Mouse (Mus musculus) heart, postnatal 0 days (tissue): ENCODE data around the gene Mast4.

Experiments
- CTCF ChIP-seq: IDR thresholded peaks from 2 replicates; pipeline ENCODE4 v1.5.1; 2016; ENCODE audit warnings: antibody characterized with exemption, control low read depth, low read depth
- EP300 ChIP-seq: IDR thresholded peaks from 2 replicates; pipeline ENCODE4 v1.6.1; 2016; ENCODE audit warnings: antibody characterized with exemption, low read depth

DNA sequence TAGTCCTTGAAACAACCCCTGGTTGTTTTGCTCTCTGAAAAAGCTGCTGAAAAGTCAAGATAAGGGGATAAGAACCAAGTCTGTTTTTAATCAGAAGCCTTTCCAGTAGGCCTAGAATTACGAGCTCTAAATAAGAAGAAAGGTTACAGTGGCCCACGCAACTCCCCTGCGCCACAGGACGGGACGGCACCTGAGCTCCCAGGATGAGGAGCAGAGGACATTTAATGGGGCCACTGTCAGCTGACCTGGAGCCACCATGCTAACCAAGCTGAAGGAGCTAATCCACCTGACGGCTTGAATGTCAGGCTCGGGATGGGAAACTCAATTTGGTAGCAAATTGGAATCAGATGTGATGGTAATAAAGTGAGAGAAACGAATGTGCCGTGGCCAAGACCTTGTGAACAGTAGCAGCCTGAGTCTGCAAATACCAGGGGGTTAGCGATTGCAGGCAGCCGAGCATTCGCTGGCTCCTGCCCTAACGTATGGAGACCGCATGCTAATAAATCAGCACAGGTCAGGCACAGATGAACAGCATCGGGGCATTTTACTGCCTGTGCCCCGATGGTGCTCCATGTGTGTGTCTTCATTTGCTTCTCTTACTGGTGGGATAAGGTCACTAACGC is 306.7 kb downstream of the Mast4 start:
- TF ChIP-seq CTCF (no peak), EP300 (no peak)
